Mouse (Mus musculus) erythroid progenitor cell, adult 5-6 weeks (primary cell): ENCODE results near the gene Armc10. TPM values are rescaled to one million over a fixed set of nuclear protein-coding genes. Genes with fewer than 3 reads are reported as not detected.
"Not testable (repeated sequence)": the region's sequence is repeated elsewhere in the genome, so short reads cannot be mapped to it uniquely, and the experiment has no call there.

Source experiments
- ATAC-seq: replicated peaks from 2 replicates; pipeline ENCODE4 v1.8.0; 2016; ENCODE audit warnings: moderate number of reproducible peaks, mild to moderate bottlenecking, moderate TSS enrichment, inconsistent platforms; ENCODE audit not compliant: poor library complexity, low FRiP score, severe bottlenecking
- total RNA-seq, 2 experiments: library from RNA; stranded (forward) in 1 of 2; stranded (reverse) in 1 of 2; fragments of 150-400 nt in 1 of 2; fragments of 186-747, 209-891 nt in 1 of 2; gene quantifications; 2 replicates each; pipeline versions ENCODE4 v1.2.3 to v1.2.4; 2015 to 2017; ENCODE audit warnings: low replicate concordance in 2 of 2

Armc10 gene
- total RNA-seq, 2 experiments from 2014 or later: 4.6 to 5.9 TPM

- no peak for ATAC-seq
Observed at GRCm38 (mm10) chr5:21663081-21663480, 17.5 kb downstream of the Armc10 start.

GRCm38 (mm10) chr5:21667191-21668137 lies 21.9 kb downstream of the Armc10 start:
- ATAC-seq: no peak

GRCm38 (mm10) chr5:21669307-21669706 lies 23.7 kb downstream of the Armc10 start:
- ATAC-seq: no peak

- ATAC-seq: peak; percentile 88
Observed at GRCm38 (mm10) chr5:21672812-21673635, 27.4 kb downstream of the Armc10 start.

GRCm38 (mm10) chr5:21673742-21674141 lies 28.1 kb downstream of the Armc10 start:
- ATAC-seq: no peak

- no peak for ATAC-seq
Observed at GRCm38 (mm10) chr5:21675019-21675418, 29.4 kb downstream of the Armc10 start.

GRCm38 (mm10) chr5:21675494-21675893 lies 29.9 kb downstream of the Armc10 start:
- ATAC-seq: no peak

GRCm38 (mm10) chr5:21677939-21678338 lies 32.3 kb downstream of the Armc10 start:
- no peak for ATAC-seq

GRCm38 (mm10) chr5:21678363-21678762 lies 32.8 kb downstream of the Armc10 start:
- ATAC-seq: no peak

- ATAC-seq: no peak
Observed at GRCm38 (mm10) chr5:21680029-21680428, 34.4 kb downstream of the Armc10 start.

- no peak for ATAC-seq
Observed at GRCm38 (mm10) chr5:21680940-21681339, 35.3 kb downstream of the Armc10 start.

GRCm38 (mm10) chr5:21683811-21684210 lies 38.2 kb downstream of the Armc10 start:
- ATAC-seq: no peak

- ATAC-seq: no peak
Observed at GRCm38 (mm10) chr5:21685001-21685400, 39.4 kb downstream of the Armc10 start.

- ATAC-seq: no peak
Observed at GRCm38 (mm10) chr5:21687042-21687441, 41.4 kb downstream of the Armc10 start.

- ATAC-seq: no peak
Observed at GRCm38 (mm10) chr5:21692230-21692629, 46.6 kb downstream of the Armc10 start.

GRCm38 (mm10) chr5:21693372-21693870 lies 47.8 kb downstream of the Armc10 start:
- ATAC-seq: no peak

GRCm38 (mm10) chr5:21694854-21695490 lies 49.4 kb downstream of the Armc10 start:
- ATAC-seq: no peak

- ATAC-seq: not testable (repeated sequence)
Observed at GRCm38 (mm10) chr5:21699555-21699954, 53.9 kb downstream of the Armc10 start.

- ATAC-seq: no peak
Observed at GRCm38 (mm10) chr5:21700272-21700821, 54.7 kb downstream of the Armc10 start.

- peak; percentile 39 for ATAC-seq
Observed at GRCm38 (mm10) chr5:21700934-21701333, 55.3 kb downstream of the Armc10 start.
